Mouse (Mus musculus): ENCODE measurements at regions not wholly inside any gene's neighbourhood (a gene's known extent, or its start where the extent isn't known, plus 50 kb on each side); places are given as distances from the start of the nearest gene placed in this dataset.

DNA sequence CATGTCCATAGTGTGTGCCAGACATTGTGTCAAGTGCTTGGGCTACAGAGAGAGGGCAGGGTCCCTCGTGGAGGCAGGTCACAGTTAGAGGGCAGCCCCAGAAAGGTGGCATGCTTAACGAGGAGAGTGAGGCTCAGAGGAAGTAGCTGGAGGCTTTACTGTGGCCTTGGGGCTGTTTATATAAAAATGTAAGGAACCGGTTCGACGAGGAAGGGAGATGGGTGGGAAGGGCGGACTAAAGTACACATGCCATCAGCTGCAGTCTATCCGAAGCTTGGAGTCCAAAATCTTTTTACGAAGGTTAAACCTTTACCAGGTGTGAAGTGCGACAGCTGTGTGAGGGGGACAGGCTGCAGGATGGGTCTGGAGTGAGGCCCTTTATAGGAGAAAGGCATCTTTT, 115.5 kb upstream of the Klf14 start:
- TF ChIP-seq CTCF (IDR thresholded peaks at IDR 0.05; ENCODE audit: borderline replicate concordance, control insufficient read depth, extremely low read depth, insufficient read depth, low read length, poor library complexity), result no peak
- TF ChIP-seq POLR2A (IDR thresholded peaks at IDR 0.05; ENCODE audit: control insufficient read depth, extremely low read depth, insufficient read depth, low read length, poor library complexity), result no peak
- no peak for DNase-seq
- H3K27me3 ChIP-seq (ENCODE audit: control insufficient read depth, insufficient read depth, low read length), result no peaks in the 10 kb centered on the region
- H3K4me3 ChIP-seq (ENCODE audit: control insufficient read depth, insufficient read depth, low read length), result no peak overlapping the region
- H3K36me3 ChIP-seq (ENCODE audit: control insufficient read depth, insufficient read depth, low read length), result no peaks in the 10 kb centered on the region
- H3K27ac ChIP-seq (ENCODE audit: control insufficient read depth, insufficient read depth, low read length), result no peak overlapping the region
- 79% methylated on average over 9 of the region's 9 CpGs for WGBS
- H3K4me1 ChIP-seq (replicated peaks; ENCODE audit: control insufficient read depth, insufficient read depth, low read length), result peaks cover 31% of the 10 kb centered on the region

DNA sequence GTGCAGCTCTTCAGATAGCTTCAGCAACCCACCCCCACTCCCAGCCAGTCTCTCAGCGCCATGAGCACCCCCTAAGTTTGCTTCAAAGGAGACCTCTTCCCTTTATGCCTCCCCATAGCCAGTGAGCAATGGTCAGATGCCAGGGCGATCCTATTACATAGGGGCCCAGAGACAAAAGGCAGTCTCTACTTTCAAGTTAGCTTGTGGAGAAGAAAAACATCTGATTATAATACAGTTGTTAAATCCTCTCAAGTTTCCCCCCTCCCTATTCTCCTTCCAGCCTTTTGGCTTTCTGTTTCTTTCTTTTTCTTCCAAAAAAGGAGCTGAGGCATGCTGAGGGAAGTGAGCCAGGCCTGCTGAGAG, 116.3 kb upstream of the Klf14 start:
- 98% methylated on average over 2 of the region's 2 CpGs for WGBS
- TF ChIP-seq CTCF (IDR thresholded peaks at IDR 0.05; ENCODE audit: borderline replicate concordance, control insufficient read depth, extremely low read depth, insufficient read depth, low read length, poor library complexity) (no peak), POLR2A (IDR thresholded peaks at IDR 0.05; ENCODE audit: control insufficient read depth, extremely low read depth, insufficient read depth, low read length, poor library complexity) (no peak)
- no peak for DNase-seq
- H3K27ac ChIP-seq (ENCODE audit: control insufficient read depth, insufficient read depth, low read length), result no peak overlapping the region
- H3K4me3 ChIP-seq (ENCODE audit: control insufficient read depth, insufficient read depth, low read length), result no peak overlapping the region
- no peaks in the 10 kb centered on the region for H3K36me3 ChIP-seq (ENCODE audit: control insufficient read depth, insufficient read depth, low read length)
- peaks cover 35% of the 10 kb centered on the region for H3K4me1 ChIP-seq (replicated peaks; ENCODE audit: control insufficient read depth, insufficient read depth, low read length)
- H3K27me3 ChIP-seq (ENCODE audit: control insufficient read depth, insufficient read depth, low read length), result no peaks in the 10 kb centered on the region

DNA sequence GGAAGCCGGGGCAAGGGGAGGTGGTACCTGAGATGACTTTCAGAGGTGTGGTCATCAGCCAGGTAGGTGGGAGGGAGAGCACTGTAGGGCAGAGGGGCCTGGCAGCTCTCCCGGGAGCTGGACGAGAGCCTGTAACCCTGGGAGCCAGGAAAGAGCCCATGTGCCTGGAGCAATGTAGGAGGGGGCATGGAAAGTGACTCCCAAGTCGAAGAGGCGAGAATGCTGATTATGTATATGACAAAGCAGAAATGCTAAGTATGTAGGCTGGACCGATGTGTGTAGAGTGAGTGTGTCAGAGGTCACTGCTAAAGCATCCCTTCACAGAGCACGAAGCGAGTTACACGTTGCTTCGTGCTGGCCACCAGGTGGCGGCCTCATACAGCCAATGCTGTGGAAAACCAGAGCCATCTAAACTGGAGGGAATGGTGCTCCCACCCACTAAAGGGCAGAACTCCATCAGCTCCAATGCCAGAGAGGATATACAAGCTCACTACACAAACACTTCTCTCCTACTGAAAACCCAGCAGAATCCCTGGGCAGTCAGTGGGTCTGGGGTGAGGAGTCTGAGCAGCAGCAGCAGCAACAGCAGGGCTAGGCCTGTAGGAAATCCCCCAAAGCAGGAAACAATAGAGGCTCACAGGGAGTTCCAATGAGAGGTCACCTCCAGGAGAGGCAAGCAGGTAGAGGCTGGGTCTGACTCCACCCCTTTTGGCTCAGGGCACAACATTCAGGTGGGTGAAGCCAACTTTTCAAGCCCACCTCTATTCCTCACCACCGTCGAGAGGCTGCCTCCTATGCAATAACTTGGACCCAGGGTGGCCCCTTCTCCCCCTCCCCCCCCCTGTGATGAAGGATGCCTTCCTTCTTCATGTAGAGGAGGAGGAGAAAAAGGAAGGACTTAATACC, 116.9 kb upstream of the Klf14 start:
- 65% methylated on average over 13 of the region's 13 CpGs for WGBS
- peak overlapping the region; percentile 3; the same call in 1 of the 2 replicates for H3K27ac ChIP-seq (ENCODE audit: control insufficient read depth, insufficient read depth, low read length)
- H3K36me3 ChIP-seq (ENCODE audit: control insufficient read depth, insufficient read depth, low read length), result 0 out of 2 replicates have a peak, but pooled peaks cover 5% of the 10 kb centered on the region
- no peaks in the 10 kb centered on the region for H3K27me3 ChIP-seq (ENCODE audit: control insufficient read depth, insufficient read depth, low read length)
- peaks cover 35% of the 10 kb centered on the region for H3K4me1 ChIP-seq (replicated peaks; ENCODE audit: control insufficient read depth, insufficient read depth, low read length)
- no peak overlapping the region for H3K4me3 ChIP-seq (ENCODE audit: control insufficient read depth, insufficient read depth, low read length)
- TF ChIP-seq POLR2A (IDR thresholded peaks at IDR 0.05; ENCODE audit: control insufficient read depth, extremely low read depth, insufficient read depth, low read length, poor library complexity), result no peak
- peak; percentile 95 for TF ChIP-seq CTCF (IDR thresholded peaks at IDR 0.05; ENCODE audit: borderline replicate concordance, control insufficient read depth, extremely low read depth, insufficient read depth, low read length, poor library complexity)
- DNase-seq, result peak; percentile 68

DNA sequence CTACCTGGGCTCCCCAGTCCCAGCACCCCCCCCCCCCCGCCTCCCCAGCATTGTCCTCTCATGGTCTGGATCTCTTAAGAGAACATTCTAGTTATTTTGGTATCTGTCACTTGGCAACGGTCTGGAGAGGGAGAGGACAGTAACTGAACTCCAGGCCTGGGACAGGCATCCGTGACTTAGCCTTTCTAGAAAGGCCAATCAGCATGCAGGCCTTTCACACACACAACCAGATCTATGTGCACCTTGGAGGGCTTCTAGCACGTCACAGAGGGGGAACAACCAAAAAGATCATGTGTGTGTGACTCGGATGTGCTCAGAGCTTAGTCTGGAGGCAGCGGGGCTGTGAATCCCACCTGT, 117.6 kb upstream of the Klf14 start:
- H3K36me3 ChIP-seq (ENCODE audit: control insufficient read depth, insufficient read depth, low read length), result 0 out of 2 replicates have a peak, but pooled peaks cover 6% of the 10 kb centered on the region
- no peak for TF ChIP-seq POLR2A (IDR thresholded peaks at IDR 0.05; ENCODE audit: control insufficient read depth, extremely low read depth, insufficient read depth, low read length, poor library complexity)
- TF ChIP-seq CTCF (IDR thresholded peaks at IDR 0.05; ENCODE audit: borderline replicate concordance, control insufficient read depth, extremely low read depth, insufficient read depth, low read length, poor library complexity), result no peak
- no peaks in the 10 kb centered on the region for H3K27me3 ChIP-seq (ENCODE audit: control insufficient read depth, insufficient read depth, low read length)
- no peak for DNase-seq
- 88% methylated on average over 6 of the region's 6 CpGs for WGBS
- H3K4me3 ChIP-seq (ENCODE audit: control insufficient read depth, insufficient read depth, low read length), result no peak overlapping the region
- no peak overlapping the region for H3K27ac ChIP-seq (ENCODE audit: control insufficient read depth, insufficient read depth, low read length)
- peaks cover 35% of the 10 kb centered on the region for H3K4me1 ChIP-seq (replicated peaks; ENCODE audit: control insufficient read depth, insufficient read depth, low read length)

DNA sequence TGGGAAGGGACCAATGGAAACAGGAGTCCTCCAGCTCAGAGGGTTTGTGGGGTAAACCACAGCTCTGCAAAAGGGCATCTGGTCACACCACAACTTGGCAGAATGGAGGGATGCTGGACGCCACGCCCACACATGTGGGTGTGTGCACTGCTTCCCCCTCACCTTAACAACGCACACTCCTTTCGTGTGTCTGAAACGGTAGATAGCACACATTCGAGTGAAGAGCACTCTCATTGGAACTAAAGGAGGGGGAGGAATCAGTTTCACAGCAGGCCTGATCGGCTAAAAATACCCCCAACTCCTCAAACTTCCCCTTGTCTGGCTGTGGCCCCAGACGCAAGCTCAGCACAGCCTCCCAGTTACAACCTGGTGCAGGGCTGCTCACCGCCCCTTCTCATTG, 118.3 kb upstream of the Klf14 start:
- 64% methylated on average over 9 of the region's 9 CpGs for WGBS
- no peak for TF ChIP-seq POLR2A (IDR thresholded peaks at IDR 0.05; ENCODE audit: control insufficient read depth, extremely low read depth, insufficient read depth, low read length, poor library complexity)
- TF ChIP-seq CTCF (IDR thresholded peaks at IDR 0.05; ENCODE audit: borderline replicate concordance, control insufficient read depth, extremely low read depth, insufficient read depth, low read length, poor library complexity), result no peak
- Histone ChIP-seq H3K36me3 (ENCODE audit: control insufficient read depth, insufficient read depth, low read length) (0 out of 2 replicates have a peak, but pooled peaks cover 6% of the 10 kb centered on the region), H3K4me1 (replicated peaks; ENCODE audit: control insufficient read depth, insufficient read depth, low read length) (peaks cover 28% of the 10 kb centered on the region), H3K27ac (ENCODE audit: control insufficient read depth, insufficient read depth, low read length) (no peak overlapping the region), H3K27me3 (ENCODE audit: control insufficient read depth, insufficient read depth, low read length) (no peaks in the 10 kb centered on the region), H3K4me3 (ENCODE audit: control insufficient read depth, insufficient read depth, low read length) (no peak overlapping the region)
- DNase-seq, result no peak

DNA sequence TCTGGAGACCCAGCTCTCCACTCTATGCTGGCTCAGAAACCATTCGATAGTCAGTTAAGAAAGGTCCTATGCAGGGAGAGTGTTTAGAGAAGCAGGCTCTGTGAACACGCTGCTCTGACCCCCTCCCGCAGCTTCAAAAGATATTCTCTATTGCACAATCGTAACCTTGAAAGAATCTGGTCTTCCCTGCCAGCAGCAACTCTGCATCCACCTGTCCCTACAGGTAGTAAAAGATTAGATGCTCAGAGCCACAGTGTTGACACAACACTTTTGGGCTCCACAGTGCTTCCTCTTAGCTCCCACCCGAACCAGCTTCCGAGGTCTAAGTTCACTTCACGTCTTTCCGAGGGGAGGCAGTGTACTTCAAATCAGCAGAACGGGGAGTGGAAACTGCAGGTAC, 118.9 kb upstream of the Klf14 start:
- Histone ChIP-seq H3K4me3 (ENCODE audit: control insufficient read depth, insufficient read depth, low read length) (no peak overlapping the region), H3K27ac (ENCODE audit: control insufficient read depth, insufficient read depth, low read length) (no peak overlapping the region), H3K36me3 (ENCODE audit: control insufficient read depth, insufficient read depth, low read length) (0 out of 2 replicates have a peak, but pooled peaks cover 6% of the 10 kb centered on the region), H3K4me1 (replicated peaks; ENCODE audit: control insufficient read depth, insufficient read depth, low read length) (peaks cover 24% of the 10 kb centered on the region), H3K27me3 (ENCODE audit: control insufficient read depth, insufficient read depth, low read length) (no peaks in the 10 kb centered on the region)
- 92% methylated on average over 9 of the region's 9 CpGs for WGBS
- DNase-seq, result no peak
- TF ChIP-seq POLR2A (IDR thresholded peaks at IDR 0.05; ENCODE audit: control insufficient read depth, extremely low read depth, insufficient read depth, low read length, poor library complexity) (no peak), CTCF (IDR thresholded peaks at IDR 0.05; ENCODE audit: borderline replicate concordance, control insufficient read depth, extremely low read depth, insufficient read depth, low read length, poor library complexity) (no peak)

Data from thymus, adult 2 months (tissue).